In genomic region chr9:21793507-21793906, GRCm38 (mm10) we compare ENCODE assay signal across 2 mouse cellular contexts. TPM values are rescaled to one million over a fixed set of nuclear protein-coding genes. Genes with fewer than 3 reads are reported as not detected.
"Had no signal": no experiment of that assay in that cellular context is flagged by ENCODE, and none has a peak within 500 bp of the region (broad histone marks: within the 10 kb centered on the region; RNA-seq: fewer than 3 reads in every experiment).

No protein-coding gene starts in this region.

RNA-seq across cellular contexts. Expression of gene Angptl8, which starts 41.8 kb away (rescaled TPM):
- total RNA-seq: neutrophil, adult 5-6 weeks had no signal
- polyA plus RNA-seq: testis, adult 2 months had no signal
